Mouse (Mus musculus) thymus, postnatal 14 days (tissue): Measurements from ENCODE around the gene Mrln.

ENCODE experiments used
- DNase-seq: peaks from one replicate; pipeline ENCODE4 v3.0.0; 2021

Mrln gene

GRCm38 (mm10) chr10:70257029-70257428 lies 52.6 kb downstream of the Mrln start:
- no peak for DNase-seq

- no peak for DNase-seq
Observed at GRCm38 (mm10) chr10:70260904-70261303, 56.4 kb downstream of the Mrln start.

- DNase-seq, result no peak
Observed at GRCm38 (mm10) chr10:70262051-70262450, 57.6 kb downstream of the Mrln start.

DNA sequence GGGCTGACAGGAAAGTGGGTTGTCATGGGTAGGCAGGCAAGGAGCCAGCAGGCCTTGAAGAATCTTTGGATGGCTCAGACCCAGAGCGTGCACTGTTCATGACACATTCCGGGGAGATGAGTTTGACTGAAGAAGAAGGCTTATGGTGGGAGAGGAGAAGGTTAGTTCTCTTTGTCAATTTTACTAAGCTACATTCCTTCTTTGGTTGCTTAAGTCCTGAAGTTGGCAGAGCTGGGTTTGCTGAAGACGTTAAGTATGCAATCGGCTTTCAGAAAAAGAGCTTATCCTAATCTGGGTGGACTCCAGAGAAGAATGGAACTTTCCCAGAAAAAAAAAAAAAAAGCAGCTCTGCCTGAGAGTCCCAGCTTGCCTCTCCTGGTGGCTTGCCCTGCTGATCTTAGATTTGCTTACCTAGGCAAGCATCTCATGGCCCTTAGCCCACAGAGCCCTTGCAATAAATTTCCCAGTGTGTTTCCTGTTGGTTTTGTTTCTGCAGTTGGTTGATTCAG lies 59.3 kb downstream of the Mrln start:
- DNase-seq, result no peak

GRCm38 (mm10) chr10:70264337-70265036 lies 60.0 kb downstream of the Mrln start:
- no peak for DNase-seq

GRCm38 (mm10) chr10:70266501-70266900 lies 62.0 kb downstream of the Mrln start:
- no peak for DNase-seq

- no peak for DNase-seq
Observed at GRCm38 (mm10) chr10:70268581-70269446, 64.3 kb downstream of the Mrln start.
